Mouse (Mus musculus): ENCODE results near the gene Pde4a.

DNA sequence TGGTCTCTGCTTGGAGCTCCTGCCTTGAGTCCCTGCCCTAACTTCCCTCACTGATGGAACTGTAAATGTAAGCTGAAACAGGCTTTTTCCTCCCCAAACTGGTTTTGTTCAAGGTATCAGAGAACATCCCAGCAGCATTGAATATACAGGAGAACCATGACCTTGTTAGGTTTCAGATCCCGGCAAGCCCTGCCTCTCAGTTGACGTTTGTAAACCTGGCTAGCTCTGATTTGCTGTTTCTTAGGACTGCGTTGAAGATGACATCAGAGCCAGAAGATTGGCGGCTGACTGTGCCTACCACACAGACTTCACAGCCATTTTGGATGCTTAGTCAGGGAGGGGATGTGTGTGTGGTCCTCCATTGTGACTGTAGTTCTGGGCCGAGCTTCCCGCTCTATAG, 58.4 kb downstream of the Pde4a start:
- TF ChIP-seq POLR2A (IDR thresholded peaks at IDR 0.05; ENCODE audit: extremely low read depth, insufficient read depth, low read length): no peak
- TF ChIP-seq CTCF (IDR thresholded peaks at IDR 0.05; ENCODE audit: extremely low read depth, insufficient read depth, low read length): no peak
